Mouse (Mus musculus) forebrain, embryonic 11.5 days (tissue): Measurements from ENCODE around the gene Aass. TPM values are rescaled to one million over a fixed set of nuclear protein-coding genes. Genes with fewer than 3 reads are reported as not detected.

Experiments
- polyA plus RNA-seq: library from polyadenylated mRNA; unstranded; fragments of >200 nt; fragmentation: Nextera tagmentation; extraction: Ambion mirVana; gene quantifications from 2 replicates; pipeline ENCODE4 v1.2.1, GENCODE M21; 2014

Gene Aass
- polyA plus RNA-seq, 1 experiment from 2014 or later = 3.2 TPM

Other genes starting within 250 kb of the Aass start
- 34.9 and 37.0 TPM in 2 replicates for gene Fezf1, start 115.4 kb upstream of the Aass start, polyA plus RNA-seq